Mouse (Mus musculus) ES-Bruce4 (cell line): ENCODE measurements around the gene Sesn3.
A peak's percentile ranks its signal among the peaks of the same experiment; 100 is the strongest.

Experiments used
- CTCF ChIP-seq: IDR thresholded peaks from one replicate; pipeline ENCODE4 v1.8.1; 2011; ENCODE audit warnings: low read depth, low read length
- EP300 ChIP-seq: IDR thresholded peaks from 2 replicates; pipeline ENCODE4 v1.6.1; 2011; ENCODE audit warnings: low read depth, low read length; ENCODE audit not compliant: insufficient read depth
- POLR2A ChIP-seq: IDR thresholded peaks from one replicate; pipeline ENCODE4 v1.8.1; 2011; ENCODE audit warnings: low read length; ENCODE audit not compliant: insufficient read depth

- TF ChIP-seq POLR2A (no peak), CTCF (no peak), EP300 (peak; percentile 27; the same call in 1 of the 2 replicates)
These were observed 30.3 kb upstream of the Sesn3 start for GRCm38 (mm10) chr9:14244528-14244927.
